Mouse (Mus musculus) hindbrain, embryonic 13.5 days (tissue): ENCODE results near the gene Vmn1r84. TPM values are rescaled to one million over a fixed set of nuclear protein-coding genes. Genes with fewer than 3 reads are reported as not detected.

Experiments used
- ATAC-seq: fragments of 200-750 bp; cut with Nextera tagmentation; 2 replicates; pipeline ENCODE4 v1.8.0; 2017; ENCODE audit warnings: moderate TSS enrichment; ENCODE audit not compliant: low FRiP score
- H3K27ac ChIP-seq: fragments of 300-500 bp; sonication (generic); 2 replicates; pipeline ENCODE4 v1.5.1; 2015; ENCODE audit warnings: inconsistent platforms, mild to moderate bottlenecking, moderate library complexity
- H3K27me3 ChIP-seq: fragments of 300-500 bp; sonication (generic); 2 replicates; pipeline ENCODE4 v1.6.1; 2015; ENCODE audit warnings: mild to moderate bottlenecking, inconsistent platforms
- H3K36me3 ChIP-seq: fragments of 300-500 bp; sonication (generic); 2 replicates; pipeline ENCODE4 v1.6.1; 2015; ENCODE audit warnings: mild to moderate bottlenecking, inconsistent platforms
- H3K4me1 ChIP-seq: fragments of 300-500 bp; sonication (generic); replicated peaks from 2 replicates; pipeline ENCODE4 v1.6.1; 2015; ENCODE audit warnings: inconsistent platforms
- H3K4me2 ChIP-seq: fragments of 300-500 bp; sonication (generic); 2 replicates; pipeline ENCODE4 v1.6.1; 2015; ENCODE audit warnings: inconsistent platforms, mild to moderate bottlenecking, moderate library complexity
- H3K4me3 ChIP-seq: fragments of 300-500 bp; sonication (generic); 2 replicates; pipeline ENCODE4 v1.5.1; 2015; ENCODE audit warnings: mild to moderate bottlenecking, inconsistent platforms
- H3K9ac ChIP-seq: fragments of 300-500 bp; sonication (generic); 2 replicates; pipeline ENCODE4 v1.6.1; 2015; ENCODE audit warnings: mild to moderate bottlenecking, inconsistent platforms
- H3K9me3 ChIP-seq: fragments of 300-500 bp; sonication (generic); 2 replicates; pipeline ENCODE4 v1.6.1; 2016; ENCODE audit warnings: inconsistent platforms
- WGBS: fragments of 180-500 bp; shearing (Covaris S2); methylation state at CpG from one replicate; pipeline ENCODE4 v1.1.7; 2015; 5-methylcytosine and 5-hydroxymethylcytosine counted together
- microRNA-seq: library from miRNA; unstranded; fragments of <30 nt; microRNA quantifications from one replicate; pipeline ENCODE4, GENCODE M21; 2016
- polyA plus RNA-seq: library from polyadenylated mRNA; unstranded; fragments of >200 nt; fragmentation: Nextera tagmentation; extraction: Ambion mirVana; gene quantifications from 2 replicates; pipeline ENCODE4 v1.2.1, GENCODE M21; 2015

Vmn1r84 gene
- not detected in 2 replicates for polyA plus RNA-seq

GRCm38 (mm10) chr7:12369173-12369572, at the start of gene Vmn1r84:
Vmn1r84 (minus strand) TSS chr7:12369273.
- Histone ChIP-seq H3K27ac (no peak within 1 kb of the TSS), H3K4me3 (no peak within 1 kb of the TSS), H3K4me2 (no peak within 1 kb of the TSS), H3K36me3 (no peaks in the 10 kb centered on the region), H3K4me1 (no peaks in the 10 kb centered on the region), H3K27me3 (no peaks in the 10 kb centered on the region), H3K9me3 (peaks cover 16% of the 10 kb centered on the region), H3K9ac (no peak within 1 kb of the TSS)
- no peak for ATAC-seq
- WGBS, result 76% methylated on average over 1 of the region's 1 CpGs

- Histone ChIP-seq H3K9ac (no peak within 1 kb of the TSS), H3K27me3 (no peaks in the 10 kb centered on the region)
- WGBS, result 81% methylated on average over 2 of the region's 2 CpGs
These were observed 39.7 kb downstream of the Vmn1r84 start, which contains the start of gene Vmn1r83 for GRCm38 (mm10) chr7:12329381-12329780. Vmn1r83 (minus strand) TSS chr7:12329481.

More at GRCm38 (mm10) chr7:12329381-12329780, 39.7 kb downstream of the Vmn1r84 start, which contains the start of gene Vmn1r83:
- H3K36me3 ChIP-seq, result no peaks in the 10 kb centered on the region
- H3K9me3 ChIP-seq, result peaks cover 26% of the 10 kb centered on the region
- H3K4me1 ChIP-seq, result no peaks in the 10 kb centered on the region
- no peak within 1 kb of the TSS for H3K27ac ChIP-seq
- ATAC-seq, result no peak
- H3K4me3 ChIP-seq, result no peak within 1 kb of the TSS
- H3K4me2 ChIP-seq, result no peak within 1 kb of the TSS

Small RNA genes within 50 kb of the gene (microRNA-seq; reads per million reads assigned to microRNA genes)
- not detected for gene Gm23521

Other genes with a start within 250 kb of the Vmn1r84 start
- not detected in 2 replicates for gene Vmn1r78, start 219.0 kb downstream of the Vmn1r84 start, polyA plus RNA-seq
- gene Vmn1r79, start 198.0 kb downstream of the Vmn1r84 start, polyA plus RNA-seq, result not detected in 2 replicates
- not detected in 2 replicates for gene Vmn1r80, start 180.0 kb downstream of the Vmn1r84 start, polyA plus RNA-seq
- gene Vmn1r81, start 101.0 kb downstream of the Vmn1r84 start, polyA plus RNA-seq, result not detected in 2 replicates
- gene Vmn1r82, start 68.8 kb downstream of the Vmn1r84 start, polyA plus RNA-seq, result not detected in 2 replicates
- gene Vmn1r83, start 39.8 kb downstream of the Vmn1r84 start, polyA plus RNA-seq, result not detected in 2 replicates
- 10.0 and 10.1 TPM in 2 replicates for gene Zfp551, start 53.5 kb upstream of the Vmn1r84 start, polyA plus RNA-seq
- gene Zfp606, start 109.0 kb upstream of the Vmn1r84 start, polyA plus RNA-seq, result 49.7 and 50.6 TPM in 2 replicates
- gene 2900092C05Rik, start 143.2 kb upstream of the Vmn1r84 start, polyA plus RNA-seq, result not detected in 2 replicates
- gene Vmn2r53, start 239.5 kb upstream of the Vmn1r84 start, polyA plus RNA-seq, result 0.01 TPM in 1 of 2 replicates, not detected in the other